Mouse (Mus musculus) left cerebral cortex, adult 8-10 months (tissue): ENCODE data around the gene Sim1. TPM values are rescaled to one million over a fixed set of nuclear protein-coding genes. Genes with fewer than 3 reads are reported as not detected.

Experiments used
- DNase-seq, 2 experiments: peaks; one replicate each; pipeline ENCODE4 v3.0.0; 2022; ENCODE audit warnings: low spot score in 2 of 2
- total RNA-seq, 4 experiments: library from RNA; stranded (reverse); gene quantifications; 2 replicates each; pipeline ENCODE4 v1.2.4; 2022

Gene Sim1
- total RNA-seq, 4 experiments from 2014 or later = 0.06 to 0.60 (median 0.44) TPM

GRCm38 (mm10) chr10:51023308-51024279 is 129.0 kb downstream of the Sim1 start:
- DNase-seq = no peak
